Mouse (Mus musculus) adrenal gland, postnatal 36 days (tissue): ENCODE data around the gene Eif1. TPM values are rescaled to one million over a fixed set of nuclear protein-coding genes. Genes with fewer than 3 reads are reported as not detected.
A peak's percentile ranks its signal among the peaks of the same experiment; 100 is the strongest.
"Not testable (repeated sequence)": the region's sequence is repeated elsewhere in the genome, so short reads cannot be mapped to it uniquely, and the experiment has no call there.

Experiments used
- DNase-seq, 2 experiments: peaks; one replicate each; pipeline ENCODE4 v3.0.0; 2021; ENCODE audit warnings: mixed read lengths in 1 of 2
- total RNA-seq, 2 experiments: library from RNA; stranded (reverse); gene quantifications; 2 replicates each; pipeline ENCODE4 v1.2.3; 2021

Gene Eif1
- total RNA-seq, 2 experiments from 2014 or later = 1,327 to 1,427 TPM

DNA sequence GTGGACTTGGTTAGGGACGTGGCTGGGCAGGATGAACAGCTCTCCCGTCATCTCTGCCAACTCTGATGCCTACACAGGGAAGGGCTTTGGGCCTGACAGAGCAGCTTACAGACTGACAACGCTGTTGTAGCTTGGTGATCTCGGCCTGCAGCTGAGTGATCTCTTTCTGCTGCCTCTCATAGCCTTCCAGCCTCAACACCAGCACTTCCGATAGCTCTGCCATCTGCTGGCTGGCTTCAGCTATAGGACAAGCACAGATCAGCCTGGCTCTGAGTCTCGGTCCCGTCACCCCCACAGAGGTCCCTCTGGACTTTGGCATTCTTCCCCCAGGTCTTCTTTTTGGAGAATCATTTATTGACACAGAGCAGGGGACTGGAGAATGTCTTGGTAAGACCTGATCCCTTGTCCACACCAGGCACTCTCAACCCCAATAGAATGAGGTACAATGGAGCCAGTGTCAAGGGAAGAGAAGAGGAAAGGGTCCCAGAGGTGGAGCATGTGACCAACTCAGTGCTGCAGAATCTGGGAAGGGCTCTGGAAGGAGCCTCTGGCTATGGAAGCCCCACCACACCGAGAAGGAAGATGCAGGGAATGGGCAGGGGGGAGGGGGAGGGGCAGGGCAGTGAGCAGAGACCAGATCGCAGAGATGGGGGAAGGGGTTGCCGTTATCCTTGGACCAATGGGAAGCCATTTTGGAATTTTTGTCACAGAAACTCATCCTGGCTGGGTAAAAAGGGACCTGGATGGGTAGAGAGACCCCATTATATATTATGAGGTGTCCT is 32.6 kb downstream of the Eif1 start:
- peak in 1 of 2 experiments; percentile 51 for DNase-seq

GRCm38 (mm10) chr11:100355151-100355951 is 35.7 kb downstream of the Eif1 start:
- DNase-seq = peak; percentile 49 to 72

DNA sequence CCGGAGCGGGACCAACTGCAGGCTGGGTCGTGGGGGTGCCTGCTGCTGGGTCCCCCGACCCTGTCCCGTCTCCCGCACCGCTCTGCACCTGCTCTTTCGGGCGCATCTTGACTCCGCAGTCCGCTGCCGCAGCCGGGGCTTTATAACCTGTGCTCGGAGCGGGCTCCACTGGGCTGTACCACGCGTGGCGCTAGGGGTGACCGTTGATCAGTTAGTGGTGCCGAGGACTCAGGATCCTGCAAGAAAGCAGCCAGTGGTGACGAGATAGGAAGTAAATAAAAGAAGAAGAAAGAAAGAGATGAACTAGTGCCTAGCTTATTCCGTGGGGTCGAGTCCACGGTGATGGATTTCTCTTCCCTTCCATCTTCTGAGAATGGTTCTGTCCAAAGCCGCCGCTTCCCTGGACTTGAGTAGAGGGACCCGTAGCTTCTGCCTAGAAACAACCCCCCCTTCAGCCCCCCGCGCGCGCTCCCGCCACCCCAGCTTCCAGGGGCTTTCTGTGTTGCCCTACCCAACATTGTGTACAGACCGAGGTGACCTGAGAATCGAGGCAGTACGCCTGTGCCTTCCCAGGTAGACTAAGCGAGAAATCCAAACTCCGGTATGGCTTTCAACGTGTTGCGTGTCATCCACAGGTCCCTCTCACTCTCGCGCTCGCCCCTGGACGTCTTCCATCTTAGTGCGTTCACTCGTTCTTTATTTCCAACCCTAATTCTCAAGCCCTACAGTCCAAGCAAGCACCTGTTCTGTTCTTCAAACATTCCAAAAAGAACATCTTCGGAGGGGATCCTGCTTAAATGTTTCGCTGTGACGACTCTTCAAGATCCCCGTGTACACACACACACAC is 36.5 kb downstream of the Eif1 start, which contains the start of gene Hap1:
Gene Hap1 (minus strand): TSS at position 157 of the 847 bp plus-strand sequence.
- DNase-seq = peak; percentile 81 to 87

DNA sequence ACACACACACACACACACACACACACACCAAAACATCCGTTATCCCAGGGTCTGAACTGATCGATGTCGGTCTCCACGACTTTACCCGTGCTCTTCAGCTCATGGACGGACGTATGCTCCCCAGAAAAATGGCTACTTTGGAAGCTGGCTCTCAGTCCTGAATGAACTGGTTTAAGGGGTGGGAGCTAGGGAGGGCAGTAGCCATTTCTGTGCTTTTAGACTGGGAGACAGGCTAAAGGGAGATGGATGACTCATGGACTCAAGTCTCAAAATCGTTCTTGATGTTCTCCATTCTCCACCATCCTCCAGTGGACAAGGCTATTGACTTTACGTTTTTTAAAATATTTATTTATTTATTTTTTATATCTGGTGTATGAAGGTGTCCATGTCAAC is 37.1 kb downstream of the Eif1 start:
- no peak for DNase-seq

DNA sequence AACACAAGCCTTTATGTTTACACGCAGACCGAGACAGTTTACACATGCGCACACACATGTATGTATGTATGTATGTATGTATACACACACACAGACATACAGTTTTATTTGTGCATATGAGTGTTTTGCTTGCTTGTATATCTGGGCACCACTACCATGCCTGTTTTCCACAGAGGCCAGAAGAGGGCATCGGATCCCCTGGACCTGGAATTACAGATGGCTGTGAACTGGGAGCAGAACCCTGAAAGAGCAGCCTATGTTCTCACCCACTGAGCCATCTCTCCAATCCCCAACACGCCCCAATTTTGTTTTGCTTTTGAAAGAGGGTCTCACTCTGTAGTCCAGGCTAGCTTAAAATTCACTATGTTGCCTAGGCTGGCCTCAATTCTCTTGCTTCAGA is 37.7 kb downstream of the Eif1 start:
- no peak for DNase-seq

DNA sequence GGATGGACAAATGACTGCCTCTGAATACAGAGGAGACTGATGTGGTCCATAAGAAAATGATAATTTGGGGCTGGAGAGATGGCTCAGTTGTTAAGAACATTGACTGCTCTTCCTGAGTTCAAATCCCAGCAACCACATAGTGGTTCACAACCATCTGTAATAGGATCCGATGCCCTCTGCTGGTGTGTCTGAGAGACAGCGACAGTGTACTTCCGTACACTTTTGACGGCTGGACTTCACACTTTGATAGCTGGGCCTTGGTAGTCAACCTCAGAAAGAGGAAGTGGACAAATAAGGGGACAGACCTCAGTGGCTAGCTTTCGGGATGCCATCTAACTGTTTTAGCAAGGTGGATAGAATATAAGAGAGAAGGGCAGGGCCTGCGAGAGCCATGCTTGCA is 40.5 kb downstream of the Eif1 start:
- DNase-seq = no peak

- DNase-seq = not testable (repeated sequence)
Observed at GRCm38 (mm10) chr11:100361059-100361458, 41.4 kb downstream of the Eif1 start.

- peak; percentile 78 to 81 for DNase-seq
Observed at GRCm38 (mm10) chr11:100362209-100362978, 42.7 kb downstream of the Eif1 start.

- peak; percentile 75 to 78 for DNase-seq
Observed at GRCm38 (mm10) chr11:100362979-100363562, 43.4 kb downstream of the Eif1 start.

DNA sequence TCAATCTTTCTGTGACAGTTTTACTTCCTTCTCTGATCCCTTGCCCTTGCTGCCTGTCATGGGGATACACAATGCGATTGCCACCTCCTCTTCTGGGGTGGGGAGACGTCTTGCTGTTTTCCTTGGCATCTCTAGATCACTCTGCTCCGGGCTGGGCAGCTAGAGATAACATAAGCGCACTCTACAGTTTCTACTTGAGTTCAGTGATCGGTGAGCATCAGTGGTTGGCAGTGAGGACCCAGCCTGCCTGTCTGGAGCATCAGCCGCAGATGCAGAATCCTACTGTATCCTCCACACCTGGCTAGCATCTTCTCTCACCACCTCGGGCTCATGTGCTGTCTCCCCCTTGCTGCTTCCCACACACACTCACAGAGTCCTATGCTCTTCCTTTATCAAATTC is 49.5 kb downstream of the Eif1 start:
- no peak for DNase-seq

- DNase-seq = no peak
Observed at GRCm38 (mm10) chr11:100369822-100370221, 50.1 kb downstream of the Eif1 start.

Other genes starting within 250 kb of the Eif1 start
- not detected for gene Krt32, start 231.7 kb upstream of the Eif1 start, total RNA-seq
- not detected for gene Krt35, start 223.6 kb upstream of the Eif1 start, total RNA-seq
- under 1 TPM; 0.16 to 0.36 TPM for gene Krt36, start 214.3 kb upstream of the Eif1 start, total RNA-seq
- not detected for gene Krt13, start 198.3 kb upstream of the Eif1 start, total RNA-seq
- not detected for gene Krt15, start 184.0 kb upstream of the Eif1 start, total RNA-seq
- gene Krt19, start 171.2 kb upstream of the Eif1 start, total RNA-seq = 1 to 10 TPM; 3.9 to 6.8 TPM
- not detected for gene Krt9, start 126.6 kb upstream of the Eif1 start, total RNA-seq
- under 1 TPM; 0.23 to 0.36 TPM for gene Krt14, start 112.3 kb upstream of the Eif1 start, total RNA-seq
- gene Krt16, start 71.0 kb upstream of the Eif1 start, total RNA-seq = not detected
- not detected for gene Krt17, start 58.9 kb upstream of the Eif1 start, total RNA-seq
- not detected for gene Krt42, start 50.0 kb upstream of the Eif1 start, total RNA-seq
- not detected for gene Gast, start 14.5 kb downstream of the Eif1 start, total RNA-seq
- 10 to 100 TPM; 36.0 to 43.8 TPM for gene Hap1, start 36.2 kb downstream of the Eif1 start, total RNA-seq
- gene Jup, start 77.9 kb downstream of the Eif1 start, total RNA-seq = 10 to 100 TPM; 73.9 to 87.1 TPM
- 10 to 100 TPM; 26.3 to 40.5 TPM for gene P3h4, start 95.0 kb downstream of the Eif1 start, total RNA-seq
- gene Fkbp10, start 95.8 kb downstream of the Eif1 start, total RNA-seq = 10 to 100 TPM; 23.7 to 27.2 TPM
- 10 to 100 TPM; 53.8 to 58.2 TPM for gene Nt5c3b, start 121.9 kb downstream of the Eif1 start, total RNA-seq
- gene Klhl10, start 122.0 kb downstream of the Eif1 start, total RNA-seq = 1 to 10 TPM in 1 of 2 experiments, under 1 TPM in 1; 0.63 to 1.2 TPM
- 10 to 100 TPM; 56.2 to 58.2 TPM for gene Klhl11, start 152.9 kb downstream of the Eif1 start, total RNA-seq
- 1,000 to 10,000 TPM; 1,688 to 2,194 TPM for gene Acly, start 208.1 kb downstream of the Eif1 start, total RNA-seq
- gene Ttc25, start 225.7 kb downstream of the Eif1 start, total RNA-seq = 1 to 10 TPM; 5.6 to 7.7 TPM